Mouse (Mus musculus) bone marrow, adult 2 months (tissue): ENCODE data around the gene Rpf1. TPM values are rescaled to one million over a fixed set of nuclear protein-coding genes. Genes with fewer than 3 reads are reported as not detected.

Source experiments
- H3K27ac ChIP-seq: fragments of 200-500 bp; 2 replicates; pipeline ENCODE4 v1.5.1; 2012; ENCODE audit warnings: low read depth, mild to moderate bottlenecking, control low read depth, inconsistent platforms, low read length; ENCODE audit not compliant: control insufficient read depth, poor library complexity, insufficient read depth
- H3K4me1 ChIP-seq: fragments of 200-500 bp; 2 replicates; pipeline ENCODE4 v1.6.1; 2011; ENCODE audit warnings: low read length; ENCODE audit not compliant: control insufficient read depth, insufficient read depth
- H3K4me3 ChIP-seq: fragments of 200-500 bp; replicated peaks from 2 replicates; pipeline ENCODE3; 2011; ENCODE audit warnings: mild to moderate bottlenecking, low read depth, low read length, control low read depth; ENCODE audit not compliant: control insufficient read depth
- CTCF ChIP-seq: fragments of 200-500 bp; IDR thresholded peaks from 2 replicates; pipeline ENCODE4 v1.5.1; 2011; ENCODE audit warnings: low read length, control low read depth; ENCODE audit not compliant: control insufficient read depth, insufficient read depth
- POLR2A ChIP-seq: fragments of 200-500 bp; IDR thresholded peaks from 2 replicates; pipeline ENCODE4 v1.6.1; 2011; ENCODE audit warnings: low read depth, mild to moderate bottlenecking, control low read depth, low read length, borderline replicate concordance; ENCODE audit not compliant: control insufficient read depth
- WGBS: fragments of 180-500 bp; shearing (Covaris S2); methylation state at CpG from one replicate; pipeline ENCODE4 v1.1.7; 2018; 5-methylcytosine and 5-hydroxymethylcytosine counted together
- polyA plus RNA-seq: library from polyadenylated mRNA; stranded (reverse); fragments of >200 nt; gene quantifications from 2 replicates; pipeline ENCODE4 v1.2.4, GENCODE M21; 2011; ENCODE audit warnings: low replicate concordance; ENCODE audit not compliant: missing spikeins, insufficient read depth, insufficient read length

Rpf1 gene
- polyA plus RNA-seq, 1 experiment: 55.3 TPM

- no peak overlapping the region for H3K27ac ChIP-seq
- H3K4me3 ChIP-seq: no peak overlapping the region
- TF ChIP-seq CTCF (no peak), POLR2A (no peak)
- WGBS: 85% methylated on average over 4 of the region's 4 CpGs
- H3K4me1 ChIP-seq: no peaks in the 10 kb centered on the region
Observed at GRCm38 (mm10) chr3:146486464-146486863, 34.8 kb downstream of the Rpf1 start.

GRCm38 (mm10) chr3:146482044-146482443 is 39.2 kb downstream of the Rpf1 start:
- H3K4me3 ChIP-seq: no peak overlapping the region
- WGBS: 63% methylated on average over 2 of the region's 2 CpGs

GRCm38 (mm10) chr3:146474428-146474827 is 46.8 kb downstream of the Rpf1 start:
- no peak for TF ChIP-seq POLR2A
- no peak for TF ChIP-seq CTCF
- WGBS: 83% methylated on average over 3 of the region's 3 CpGs
- H3K4me1 ChIP-seq: no peaks in the 10 kb centered on the region
- no peak overlapping the region for H3K27ac ChIP-seq
- H3K4me3 ChIP-seq: no peak overlapping the region

More at GRCm38 (mm10) chr3:146482044-146482443, 39.2 kb downstream of the Rpf1 start:
- TF ChIP-seq POLR2A (no peak), CTCF (no peak)
- Histone ChIP-seq H3K27ac (no peak overlapping the region), H3K4me1 (no peaks in the 10 kb centered on the region)

GRCm38 (mm10) chr3:146473741-146474140 is 47.5 kb downstream of the Rpf1 start:
- TF ChIP-seq CTCF (no peak), POLR2A (no peak)
- Histone ChIP-seq H3K4me1 (no peaks in the 10 kb centered on the region), H3K27ac (no peak overlapping the region), H3K4me3 (no peak overlapping the region)

GRCm38 (mm10) chr3:146472657-146473056 is 48.6 kb downstream of the Rpf1 start:
- Histone ChIP-seq H3K4me1 (no peaks in the 10 kb centered on the region), H3K4me3 (no peak overlapping the region), H3K27ac (no peak overlapping the region)
- TF ChIP-seq CTCF (no peak), POLR2A (no peak)
- WGBS: 88% methylated on average over 4 of the region's 4 CpGs

- no peak overlapping the region for H3K4me3 ChIP-seq
- H3K4me1 ChIP-seq: no peaks in the 10 kb centered on the region
- H3K27ac ChIP-seq: no peak overlapping the region
- WGBS: 68% methylated on average over 2 of the region's 2 CpGs
- TF ChIP-seq POLR2A (no peak), CTCF (no peak)
Observed at GRCm38 (mm10) chr3:146469226-146469625, 52.0 kb downstream of the Rpf1 start.

- 66% methylated on average over 2 of the region's 2 CpGs for WGBS
Observed at GRCm38 (mm10) chr3:146462939-146463338, 58.3 kb downstream of the Rpf1 start.

More at GRCm38 (mm10) chr3:146462939-146463338, 58.3 kb downstream of the Rpf1 start:
- no peak overlapping the region for H3K4me3 ChIP-seq
- TF ChIP-seq CTCF (no peak), POLR2A (no peak)
- H3K27ac ChIP-seq: no peak overlapping the region
- H3K4me1 ChIP-seq: no peaks in the 10 kb centered on the region

Other genes starting within 250 kb of the Rpf1 start
- gene Ssx2ip, start 116.8 kb downstream of the Rpf1 start, polyA plus RNA-seq: 25.0 and 26.0 TPM in 2 replicates
- 0.63 and 3.3 TPM in 2 replicates for gene Ctbs, start 71.6 kb downstream of the Rpf1 start, polyA plus RNA-seq
- 14.4 TPM in 1 of 2 replicates, not detected in the other for gene Spata1, start 21.7 kb downstream of the Rpf1 start, polyA plus RNA-seq
- gene Gng5, start 21.6 kb downstream of the Rpf1 start, polyA plus RNA-seq: 41.2 and 87.8 TPM in 2 replicates
- 1.2 and 3.8 TPM in 2 replicates for gene Uox, start 49.0 kb upstream of the Rpf1 start, polyA plus RNA-seq
- not detected in 2 replicates for gene Dnase2b, start 94.2 kb upstream of the Rpf1 start, polyA plus RNA-seq
- gene 4930503B20Rik, start 129.9 kb upstream of the Rpf1 start, polyA plus RNA-seq: not detected in 2 replicates
- gene Samd13, start 164.2 kb upstream of the Rpf1 start, polyA plus RNA-seq: not detected in 2 replicates